Mouse (Mus musculus): Measurements from ENCODE around the gene Lalba.
"Not testable (repeated sequence)": the region's sequence is repeated elsewhere in the genome, so short reads cannot be mapped to it uniquely, and the experiment has no call there.

Gene Lalba

GRCm38 (mm10) chr15:98492102-98492501 is 9.6 kb upstream of the Lalba start, which contains the start of gene Olfr279:
TSS of gene Olfr279 (plus strand) at chr15:98492402.
- no peak for DNase-seq (ENCODE audit: low spot score)

DNA sequence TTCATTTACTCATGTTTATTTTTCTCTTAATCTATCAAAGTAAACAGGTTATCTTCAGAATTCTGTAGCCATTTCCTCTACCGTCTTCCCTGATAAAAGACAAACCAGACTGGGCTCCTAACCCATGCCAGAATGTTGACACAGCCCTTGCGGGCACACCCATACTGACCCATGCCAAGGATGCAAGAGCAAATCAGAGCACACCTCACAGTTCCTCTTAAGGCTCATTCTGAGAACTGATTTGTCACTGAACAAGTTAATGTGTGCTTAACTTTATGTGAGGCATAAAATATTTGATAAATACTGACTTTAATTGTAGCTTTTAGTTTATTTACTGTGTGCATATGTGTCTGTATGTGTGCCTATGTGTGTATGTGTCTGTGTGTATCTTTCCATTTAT is 8.8 kb upstream of the Lalba start:
- no peak for DNase-seq (ENCODE audit: low spot score)

- no peak for DNase-seq (ENCODE audit: low spot score)
These were observed 4.0 kb upstream of the Lalba start for GRCm38 (mm10) chr15:98486433-98487021.

GRCm38 (mm10) chr15:98483907-98484886 is 1.7 kb upstream of the Lalba start:
- DNase-seq (ENCODE audit: low spot score): no peak

- no peak for DNase-seq (ENCODE audit: low spot score)
These were observed 2.9 kb downstream of the Lalba start for GRCm38 (mm10) chr15:98479568-98480102.

- no peak for DNase-seq (ENCODE audit: low spot score)
These were observed 6.2 kb downstream of the Lalba start for GRCm38 (mm10) chr15:98476281-98476680.

DNA sequence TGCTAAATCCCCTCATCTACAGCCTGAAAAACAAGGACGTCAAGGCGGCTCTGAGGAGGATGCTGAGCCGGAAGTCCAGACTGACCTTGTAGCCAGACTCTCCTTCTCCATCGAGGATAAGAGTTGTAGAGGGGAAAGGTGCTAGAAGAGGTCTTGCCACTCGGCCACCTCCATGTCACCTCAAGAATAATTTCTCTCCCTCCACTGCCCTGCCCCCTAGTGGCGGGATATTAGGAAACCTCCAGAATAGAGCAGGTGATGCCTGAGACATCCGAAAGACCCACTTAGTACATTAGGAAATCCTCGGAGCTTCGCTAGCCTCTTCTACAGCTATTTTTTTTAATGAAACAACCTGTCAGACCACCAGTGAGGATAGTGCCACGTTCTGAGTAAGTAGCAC is 7.1 kb downstream of the Lalba start:
- DNase-seq (ENCODE audit: low spot score): no peak

- no peak for DNase-seq (ENCODE audit: low spot score)
These were observed 7.6 kb downstream of the Lalba start for GRCm38 (mm10) chr15:98474958-98475357.

- DNase-seq (ENCODE audit: low spot score): no peak
These were observed 11.0 kb downstream of the Lalba start for GRCm38 (mm10) chr15:98471539-98471938.

DNA sequence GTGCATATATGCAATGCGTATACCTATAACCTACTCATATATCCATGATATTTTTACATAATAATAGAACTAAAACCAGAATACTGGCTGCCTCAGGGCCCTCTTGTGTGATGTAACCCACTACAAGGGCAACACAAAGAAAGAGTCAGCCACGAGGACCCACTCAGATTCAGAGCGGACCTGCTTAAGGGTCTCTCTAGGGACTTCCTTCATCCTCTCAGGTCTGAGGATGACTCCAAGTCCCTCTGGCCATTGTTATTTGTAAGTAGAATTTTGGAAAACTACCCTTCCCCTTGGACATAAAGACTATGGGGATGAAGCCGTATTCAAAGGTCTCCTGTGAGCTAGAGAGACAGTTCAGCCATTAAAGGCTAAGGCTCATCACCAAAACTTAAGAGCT is 12.9 kb downstream of the Lalba start, which contains the start of gene OR5BS1P:
Gene OR5BS1P, plus strand, starts transcription at position 301 of the 400 bp plus-strand sequence.
- no peak for DNase-seq (ENCODE audit: low spot score)

DNA sequence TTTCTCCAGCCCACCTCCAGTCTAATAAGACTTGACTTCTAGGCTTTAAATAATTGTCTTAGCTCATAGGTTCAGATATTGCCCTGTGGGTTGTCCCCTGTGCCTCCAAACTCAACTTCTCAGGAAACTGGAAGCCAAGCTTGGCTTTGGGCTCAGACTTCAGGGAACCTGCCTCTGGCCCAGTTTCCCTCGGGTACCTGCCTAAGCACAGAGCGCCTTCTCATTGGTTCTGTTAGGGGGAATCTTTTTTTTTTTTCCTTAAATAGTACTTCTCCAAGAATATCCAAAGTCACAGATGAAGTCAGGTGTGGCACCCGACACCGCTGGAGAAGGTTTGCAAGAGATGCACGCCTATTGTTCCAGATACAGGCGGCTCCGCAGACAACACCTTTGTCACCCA is 30.2 kb downstream of the Lalba start, which contains the start of gene Olfr281:
Gene Olfr281, plus strand, starts transcription at position 301 of the 400 bp plus-strand sequence.
- no peak for DNase-seq (ENCODE audit: low spot score)

DNA sequence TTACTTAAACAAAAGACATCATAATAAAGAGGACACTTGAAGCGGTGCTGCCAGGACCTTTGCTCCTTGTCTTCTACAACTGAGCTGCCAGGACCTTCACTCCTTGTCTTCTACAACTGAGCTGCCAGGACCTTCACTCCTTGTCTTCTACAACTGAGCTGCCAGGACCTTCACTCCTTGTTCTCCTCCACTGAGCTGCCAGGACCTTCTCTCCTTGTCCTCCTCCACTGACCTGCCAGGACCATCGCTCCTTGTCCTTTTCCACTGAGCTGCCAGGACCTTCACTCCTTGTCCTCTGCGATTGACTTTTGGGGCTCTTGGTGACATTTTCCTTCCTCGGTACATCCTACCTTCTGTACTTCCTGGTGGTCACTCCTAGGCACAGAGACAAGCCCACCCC is 34.0 kb downstream of the Lalba start:
- DNase-seq (ENCODE audit: low spot score): peak; percentile 80

- DNase-seq (ENCODE audit: low spot score): no peak
These were observed 38.0 kb downstream of the Lalba start for GRCm38 (mm10) chr15:98444561-98444960.

- not testable (repeated sequence) for DNase-seq (ENCODE audit: low spot score)
These were observed 51.6 kb downstream of the Lalba start, which contains the start of gene Olfr282 for GRCm38 (mm10) chr15:98430925-98431324. TSS of gene Olfr282 (plus strand) at chr15:98431225.

Measured in testis, postnatal 14 days (tissue).